Mouse (Mus musculus): Measurements from ENCODE around the gene Rab3il1. TPM values are rescaled to one million over a fixed set of nuclear protein-coding genes. Genes with fewer than 3 reads are reported as not detected.
A peak's percentile ranks its signal among the peaks of the same experiment; 100 is the strongest.

Gene Rab3il1
- total RNA-seq, 2 experiments from 2014 or later: 4.0 to 4.7 TPM

DNA sequence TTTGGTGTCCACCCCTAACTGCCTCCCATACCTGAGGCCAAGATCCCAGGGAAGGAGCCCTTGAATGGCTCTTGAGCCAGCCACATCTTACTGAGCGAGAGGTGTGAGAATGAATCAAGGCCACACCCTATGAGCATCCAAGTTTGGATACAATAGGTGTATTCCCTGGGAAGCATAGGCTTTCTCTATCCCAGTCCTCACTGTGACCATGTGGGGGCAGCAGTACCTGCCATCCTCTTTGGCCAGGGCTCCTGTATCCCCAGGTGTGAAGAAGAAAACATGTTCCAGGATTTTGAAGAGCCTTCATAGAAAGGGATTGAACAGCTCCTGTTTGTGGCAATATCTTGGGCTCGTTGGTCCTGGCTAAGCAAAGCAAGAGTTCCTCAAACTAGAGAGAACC, 38.1 kb downstream of the Rab3il1 start:
- no peak overlapping the region for H3K4me3 ChIP-seq
- no peak for DNase-seq
- TF ChIP-seq CTCF (IDR thresholded peaks at IDR 0.05): peak; percentile 41
- intact Hi-C loops (cut with DNase I): loop anchor here (5.0 kb wide), 1 partner anchor 63 kb away; the partner anchor contains the start of gene Fads2
- peak overlapping the region; percentile 16; the same call in 1 of the 2 replicates for H3K27ac ChIP-seq

- no peak for TF ChIP-seq CTCF (IDR thresholded peaks at IDR 0.05)
- DNase-seq: no peak
- intact Hi-C loops (cut with DNase I): no loop called here
- Histone ChIP-seq H3K27ac (peak overlapping the region; percentile 88), H3K4me3 (peak overlapping the region; percentile 93)
These were observed 39.5 kb downstream of the Rab3il1 start for GRCm38 (mm10) chr19:10040866-10041387.

DNA sequence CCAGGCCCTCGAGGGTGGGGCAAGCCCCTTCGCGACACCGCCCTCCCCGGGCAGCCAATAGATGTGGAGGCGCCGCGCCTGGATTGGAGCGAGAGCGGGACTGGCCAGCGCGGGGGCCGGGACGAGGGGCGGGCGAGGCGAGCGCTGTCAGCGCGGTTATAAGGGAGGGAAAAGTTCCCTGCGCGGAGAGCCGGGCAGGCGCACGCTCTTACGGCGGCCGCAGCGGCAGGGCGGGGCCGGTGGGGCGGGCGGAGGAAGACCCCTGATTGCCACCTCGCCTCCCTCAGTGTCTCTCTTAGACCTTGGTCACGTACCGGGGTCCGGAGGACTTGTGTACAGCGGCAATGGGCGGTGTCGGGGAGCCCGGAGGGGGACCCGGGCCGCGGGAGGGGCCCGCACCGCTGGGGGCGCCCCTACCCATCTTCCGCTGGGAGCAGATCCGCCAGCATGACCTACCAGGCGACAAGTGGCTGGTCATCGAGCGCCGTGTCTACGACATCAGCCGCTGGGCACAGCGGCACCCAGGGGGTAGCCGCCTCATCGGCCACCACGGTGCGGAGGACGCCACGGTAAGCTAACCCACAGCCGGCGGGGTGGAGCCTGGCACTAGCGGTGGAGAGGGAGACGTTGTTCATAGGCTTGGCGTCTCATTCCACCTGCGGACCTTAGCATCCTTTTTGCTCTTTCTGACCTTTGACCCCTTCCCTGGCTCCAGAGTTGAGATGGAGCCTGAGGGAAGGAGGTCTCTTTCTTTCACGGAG, 40.1 kb downstream of the Rab3il1 start, which contains the start of gene Fads3:
TSS of gene Fads3 (plus strand) at position 182 of the 761 bp plus-strand sequence.
- TF ChIP-seq CTCF (IDR thresholded peaks at IDR 0.05): peak; percentile 20; the same call in 1 of the 2 replicates
- Histone ChIP-seq H3K27ac (peak within 1 kb of the TSS; percentile 88), H3K4me3 (peak within 1 kb of the TSS; percentile 93)
- peak; percentile 92 for DNase-seq
- intact Hi-C loops (cut with DNase I): no loop called here

- no peak for TF ChIP-seq CTCF (IDR thresholded peaks at IDR 0.05)
- peak; percentile 50 for DNase-seq
- intact Hi-C loops (cut with DNase I): no loop called here
These were observed 40.8 kb downstream of the Rab3il1 start for GRCm38 (mm10) chr19:10042232-10042631.

DNA sequence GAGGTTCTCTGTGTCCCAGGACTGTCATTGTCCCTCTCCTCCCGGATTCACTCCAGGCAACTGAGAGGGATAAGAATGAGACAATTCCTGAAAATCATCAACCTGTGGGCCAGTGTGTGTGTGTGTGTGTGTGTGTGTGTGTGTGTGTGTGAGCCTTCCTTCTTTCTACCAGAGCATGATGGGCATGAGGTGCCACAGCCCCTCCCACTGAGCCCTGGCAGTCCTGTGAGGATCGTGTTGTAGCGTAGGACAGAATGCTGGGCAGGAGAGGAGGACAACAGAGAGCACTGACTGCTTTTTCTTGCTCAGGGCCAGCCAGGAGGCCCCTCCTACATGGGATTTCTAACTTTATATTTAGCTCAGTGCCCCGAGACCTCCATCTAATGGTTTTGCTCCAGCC, 41.3 kb downstream of the Rab3il1 start:
- peak overlapping the region; percentile 88 for H3K27ac ChIP-seq
- intact Hi-C loops (cut with DNase I): no loop called here
- H3K4me3 ChIP-seq: peak overlapping the region; percentile 93
- DNase-seq: no peak
- TF ChIP-seq CTCF (IDR thresholded peaks at IDR 0.05): no peak

More at GRCm38 (mm10) chr19:10042232-10042631, 40.8 kb downstream of the Rab3il1 start:
- H3K27ac ChIP-seq: peak overlapping the region; percentile 88
- peak overlapping the region; percentile 93 for H3K4me3 ChIP-seq

DNA sequence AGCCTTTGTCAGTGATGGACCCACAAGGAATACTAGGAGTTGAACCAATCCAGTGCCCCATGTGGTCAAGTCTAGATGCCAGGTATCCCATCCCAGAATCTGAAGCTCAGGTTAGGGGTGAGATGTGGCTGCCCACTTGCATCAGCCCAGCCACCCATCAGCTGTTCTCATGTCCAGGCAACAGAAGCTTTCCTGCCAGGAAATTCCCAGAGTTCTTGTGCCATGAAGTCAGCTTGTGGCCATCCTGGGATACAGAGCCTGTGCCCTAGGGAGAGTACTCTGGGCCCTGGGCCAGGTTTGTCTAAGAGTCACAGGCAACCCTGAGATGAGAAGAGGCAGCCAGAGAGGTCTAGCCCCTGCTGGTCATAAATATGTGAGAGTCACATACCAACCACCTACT, 42.2 kb downstream of the Rab3il1 start:
- intact Hi-C loops (cut with DNase I): no loop called here
- H3K27ac ChIP-seq: peak overlapping the region; percentile 88
- DNase-seq: peak; percentile 57
- H3K4me3 ChIP-seq: peak overlapping the region; percentile 93
- no peak for TF ChIP-seq CTCF (IDR thresholded peaks at IDR 0.05)

- intact Hi-C loops (cut with DNase I): no loop called here
- no peak for DNase-seq
- TF ChIP-seq CTCF (IDR thresholded peaks at IDR 0.05): no peak
- H3K27ac ChIP-seq: peak overlapping the region; percentile 49; the same call in 1 of the 2 replicates
- no peak overlapping the region for H3K4me3 ChIP-seq
These were observed 44.2 kb downstream of the Rab3il1 start for GRCm38 (mm10) chr19:10045707-10046106.

DNA sequence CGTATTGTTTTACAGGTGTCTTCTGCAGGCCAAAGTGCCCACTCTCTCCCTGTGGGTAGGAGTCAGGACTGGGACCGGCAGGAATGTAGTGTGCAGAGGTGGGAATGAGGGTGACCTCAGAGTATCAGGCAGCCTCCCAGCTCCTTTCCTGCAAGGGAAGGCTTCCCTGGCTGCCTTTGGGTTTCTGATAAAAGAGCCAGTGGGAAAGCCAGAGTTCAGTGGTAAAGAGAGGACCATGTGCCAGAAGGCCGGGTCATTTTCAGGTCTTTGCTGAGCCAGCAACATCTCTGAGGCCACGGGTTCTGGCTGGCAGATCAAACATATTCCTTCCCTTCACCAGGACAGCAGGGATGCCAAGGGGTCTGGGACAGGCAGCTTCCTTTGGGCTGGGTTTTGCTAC, 44.9 kb downstream of the Rab3il1 start:
- no peak for DNase-seq
- H3K4me3 ChIP-seq: no peak overlapping the region
- no peak for TF ChIP-seq CTCF (IDR thresholded peaks at IDR 0.05)
- peak overlapping the region; percentile 49 for H3K27ac ChIP-seq
- intact Hi-C loops (cut with DNase I): no loop called here

DNA sequence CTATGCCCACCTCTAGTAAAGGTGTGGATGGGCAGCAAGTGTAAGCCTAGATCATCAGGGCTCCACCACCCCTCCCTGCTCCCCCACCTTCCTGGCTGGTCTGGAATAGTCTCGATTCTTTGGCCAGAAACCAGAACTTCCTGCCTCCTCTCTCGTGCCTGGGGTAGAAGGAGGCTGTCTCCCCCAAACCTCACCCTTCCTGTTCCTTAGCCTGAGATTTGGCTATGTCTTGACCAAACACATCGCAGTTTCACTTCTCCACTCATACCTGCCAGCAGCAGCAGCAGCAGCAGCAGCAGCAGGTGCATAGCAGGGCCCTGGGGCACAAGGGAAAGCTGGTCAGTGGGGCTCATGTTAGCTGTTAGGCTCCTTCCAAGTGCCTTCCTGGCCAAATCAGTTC, 45.5 kb downstream of the Rab3il1 start:
- H3K4me3 ChIP-seq: no peak overlapping the region
- intact Hi-C loops (cut with DNase I): no loop called here
- no peak for TF ChIP-seq CTCF (IDR thresholded peaks at IDR 0.05)
- H3K27ac ChIP-seq: peak overlapping the region; percentile 49
- DNase-seq: no peak

DNA sequence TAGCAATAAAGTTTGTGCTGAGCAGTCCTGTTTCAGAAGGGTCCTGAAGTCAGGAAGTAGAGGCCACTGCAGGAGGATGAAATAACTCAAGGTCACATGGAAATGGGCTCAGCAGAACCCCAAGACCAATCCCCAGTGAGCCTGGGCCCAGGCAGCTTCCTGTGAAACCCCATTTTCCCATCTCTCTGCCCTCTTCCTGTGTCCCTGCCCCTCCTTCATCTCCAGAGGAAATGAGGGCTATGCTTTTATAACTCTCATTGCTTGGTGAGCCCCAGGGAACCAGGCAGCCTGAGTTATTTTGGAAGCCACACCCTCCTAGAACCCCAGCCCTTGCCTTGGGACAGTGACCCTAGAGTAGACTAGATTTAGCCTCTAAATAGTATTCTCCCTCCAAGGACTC, 48.1 kb downstream of the Rab3il1 start:
- no peak for TF ChIP-seq CTCF (IDR thresholded peaks at IDR 0.05)
- intact Hi-C loops (cut with DNase I): no loop called here
- no peak for DNase-seq
- peak overlapping the region; percentile 43 for H3K27ac ChIP-seq
- H3K4me3 ChIP-seq: no peak overlapping the region

DNA sequence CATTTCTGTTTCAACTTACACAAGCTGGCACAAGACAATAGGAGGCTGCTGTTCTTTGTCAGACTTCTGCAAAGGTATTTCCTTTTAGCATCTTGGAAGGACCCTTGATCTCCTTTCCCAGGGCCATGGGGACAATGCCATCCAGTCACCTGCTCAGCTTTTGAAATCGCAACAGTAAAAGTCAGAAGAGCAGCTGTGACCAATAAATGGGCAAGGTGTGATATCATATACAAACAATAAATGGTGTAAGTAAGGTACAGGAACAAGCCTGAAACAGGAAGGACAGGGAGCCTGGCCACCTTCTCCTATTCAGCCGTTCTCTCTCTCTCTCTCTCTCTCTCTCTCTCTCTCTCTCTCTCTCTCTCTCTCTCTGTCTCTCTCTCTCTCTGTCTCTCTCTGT, 49.0 kb downstream of the Rab3il1 start:
- Histone ChIP-seq H3K4me3 (no peak overlapping the region), H3K27ac (peak overlapping the region; percentile 53)
- no peak for TF ChIP-seq CTCF (IDR thresholded peaks at IDR 0.05)
- DNase-seq: no peak
- intact Hi-C loops (cut with DNase I): no loop called here

- no peak for TF ChIP-seq CTCF (IDR thresholded peaks at IDR 0.05)
- intact Hi-C loops (cut with DNase I): no loop called here
- H3K4me3 ChIP-seq: no peak overlapping the region
- H3K27ac ChIP-seq: no peak overlapping the region
- no peak for DNase-seq
These were observed 51.2 kb downstream of the Rab3il1 start for GRCm38 (mm10) chr19:10052698-10053097.

DNA sequence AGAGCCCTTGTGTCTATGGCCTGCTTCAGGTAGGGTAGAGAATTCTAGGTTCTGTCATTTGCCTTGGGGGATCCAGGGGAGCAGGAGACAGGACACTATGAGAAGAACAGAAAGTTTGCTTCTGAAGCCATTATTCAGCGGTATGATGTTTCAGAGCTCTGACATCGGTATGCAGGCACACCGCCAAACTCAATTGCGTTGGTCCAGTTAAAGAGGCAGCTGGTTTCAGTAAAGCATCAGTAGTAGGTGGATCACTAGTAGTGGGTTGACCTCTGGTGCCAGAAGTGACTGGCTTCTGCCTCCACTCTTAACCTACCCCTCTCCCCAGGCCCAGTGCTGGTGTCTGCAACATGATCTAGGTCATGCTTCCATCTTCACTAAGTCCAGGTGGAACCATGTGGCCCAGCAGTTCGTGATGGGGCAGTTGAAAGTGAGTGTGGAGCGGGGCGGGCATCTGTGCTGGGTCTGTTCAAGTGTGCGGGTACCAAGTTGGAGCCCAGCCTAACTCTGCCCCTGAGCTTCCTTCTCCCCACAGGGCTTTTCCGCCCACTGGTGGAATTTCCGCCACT, 52.3 kb downstream of the Rab3il1 start:
- H3K27ac ChIP-seq: no peak overlapping the region
- no peak for TF ChIP-seq CTCF (IDR thresholded peaks at IDR 0.05)
- DNase-seq: no peak
- H3K4me3 ChIP-seq: no peak overlapping the region
- intact Hi-C loops (cut with DNase I): no loop called here

All from gastrocnemius, adult 2 months (tissue).